Mouse (Mus musculus) gastrocnemius, postnatal 25 days (tissue): ENCODE results near the gene Cdc42. TPM values are rescaled to one million over a fixed set of nuclear protein-coding genes. Genes with fewer than 3 reads are reported as not detected.
A peak's percentile ranks its signal among the peaks of the same experiment; 100 is the strongest.

Source experiments
- DNase-seq: peaks from one replicate; pipeline ENCODE4 v3.0.0; 2022
- total RNA-seq, 2 experiments: library from RNA; stranded (reverse); gene quantifications; 1 replicate in 1 of 2; 2 replicates in 1 of 2; pipeline ENCODE4 v1.2.3; 2021

Gene Cdc42
- total RNA-seq, 2 experiments from 2014 or later, result 159 to 174 TPM

DNA sequence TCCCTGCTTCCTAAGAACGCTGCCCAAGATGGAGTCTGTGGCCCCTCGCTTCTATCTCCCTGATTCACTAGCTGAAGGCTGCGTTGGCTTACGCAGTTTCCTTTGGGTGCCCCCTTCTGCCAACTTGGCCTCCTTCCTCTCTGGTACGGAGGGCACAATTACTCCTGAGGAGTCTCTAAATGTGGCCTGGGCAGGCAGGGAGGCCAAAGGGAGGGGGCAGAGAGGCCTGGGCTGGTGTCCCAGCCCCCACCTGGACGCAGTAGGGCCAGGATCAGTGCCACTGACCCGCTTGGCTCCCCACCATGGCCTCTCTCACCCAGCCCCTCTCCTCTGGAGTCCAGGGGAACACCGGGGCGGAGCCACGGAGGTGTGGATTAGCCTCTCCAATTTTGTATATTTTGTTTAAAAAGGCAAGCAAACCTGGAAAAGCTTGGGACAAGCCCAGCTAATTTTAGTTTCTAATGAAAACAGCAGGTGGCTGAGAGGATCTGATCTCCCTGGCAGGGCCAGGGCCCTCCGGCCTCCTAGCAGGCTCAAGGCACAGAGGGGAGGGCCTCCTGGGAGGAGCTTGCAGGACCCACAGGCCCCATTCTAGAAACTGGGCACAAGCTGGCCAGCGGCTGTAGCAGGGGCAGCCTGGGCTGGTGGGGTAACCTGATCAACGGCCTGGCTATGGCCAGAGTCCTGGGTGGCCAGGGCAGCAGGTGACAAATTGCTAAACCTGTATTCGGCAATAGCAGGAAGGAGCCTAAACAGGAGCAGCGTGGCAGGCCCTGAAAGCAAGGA is 71.5 kb downstream of the Cdc42 start:
- DNase-seq, result peak; percentile 66

DNA sequence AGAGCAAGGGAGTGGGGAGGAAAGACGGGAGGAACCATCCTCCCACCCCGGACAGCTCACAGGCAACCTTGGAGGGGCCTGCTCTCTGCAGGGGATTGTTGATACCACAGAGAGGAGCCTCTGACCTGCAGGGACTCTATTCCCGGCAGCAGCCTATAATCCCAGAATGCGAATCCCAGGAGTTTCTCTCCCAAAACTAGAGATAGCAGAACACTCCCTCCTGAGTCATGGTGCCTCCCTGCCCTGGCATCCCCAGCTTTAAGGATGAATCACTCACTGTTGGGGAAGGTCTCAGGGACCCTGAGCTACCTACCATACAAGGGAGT is 74.2 kb downstream of the Cdc42 start:
- DNase-seq, result no peak

DNA sequence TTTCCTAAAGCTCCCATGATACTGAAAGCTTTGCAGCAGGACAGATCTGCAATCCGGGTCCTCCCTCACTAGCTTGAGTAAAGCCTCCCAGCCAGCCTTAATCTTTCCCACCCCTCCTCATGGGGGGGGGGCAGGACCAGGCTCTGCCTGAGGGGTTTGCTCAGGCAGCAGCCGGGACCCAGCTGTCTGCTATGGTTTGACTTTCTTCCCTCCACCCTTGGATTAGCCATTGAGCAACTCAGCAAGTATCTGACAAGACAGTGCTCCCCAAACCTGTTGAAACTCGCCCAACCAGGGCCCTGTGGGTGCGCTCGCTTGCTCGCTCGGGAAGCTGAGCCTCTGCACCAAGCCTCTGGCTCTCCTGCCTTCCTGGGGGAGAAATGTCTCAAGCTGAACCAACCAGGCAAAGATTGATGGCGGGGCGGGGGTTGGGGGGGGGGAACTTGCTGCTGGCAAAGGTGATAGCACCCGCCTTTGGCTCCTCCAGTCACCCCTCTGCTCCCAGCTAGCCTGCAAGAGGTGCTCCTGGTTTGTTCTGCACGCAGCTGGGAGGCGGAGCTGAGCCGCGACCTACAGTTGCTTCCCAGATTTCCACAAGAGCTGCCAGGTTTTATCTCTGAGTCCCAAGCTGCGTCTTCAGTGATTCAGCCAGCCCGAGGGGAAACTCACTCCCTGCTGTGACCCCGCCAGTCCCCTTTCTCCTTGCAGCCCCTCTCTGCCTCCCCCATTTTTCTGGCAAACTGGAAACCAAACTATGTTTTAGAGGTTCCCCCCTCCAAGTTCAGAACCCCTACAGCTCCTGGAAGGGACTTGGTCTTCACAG is 74.7 kb downstream of the Cdc42 start:
- DNase-seq, result no peak

DNA sequence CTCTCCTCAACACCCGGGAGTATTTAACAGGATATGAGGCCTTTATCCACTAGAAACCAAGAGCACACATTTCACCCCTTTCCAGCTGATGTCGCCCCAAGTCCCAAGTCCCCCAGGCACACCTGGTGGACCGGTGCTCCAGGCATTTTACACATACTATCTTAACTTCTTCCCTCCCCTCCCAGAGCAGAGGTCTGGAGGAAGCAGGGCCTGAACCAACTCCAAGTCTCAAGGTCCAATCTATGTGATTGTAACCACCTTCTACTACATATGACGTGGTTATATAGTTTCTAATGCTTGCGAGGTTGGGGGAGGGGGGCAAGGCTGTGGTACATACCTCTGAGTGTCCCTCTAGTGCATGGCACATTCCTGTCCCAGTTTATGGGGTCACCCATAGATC is 75.4 kb downstream of the Cdc42 start:
- no peak for DNase-seq

DNA sequence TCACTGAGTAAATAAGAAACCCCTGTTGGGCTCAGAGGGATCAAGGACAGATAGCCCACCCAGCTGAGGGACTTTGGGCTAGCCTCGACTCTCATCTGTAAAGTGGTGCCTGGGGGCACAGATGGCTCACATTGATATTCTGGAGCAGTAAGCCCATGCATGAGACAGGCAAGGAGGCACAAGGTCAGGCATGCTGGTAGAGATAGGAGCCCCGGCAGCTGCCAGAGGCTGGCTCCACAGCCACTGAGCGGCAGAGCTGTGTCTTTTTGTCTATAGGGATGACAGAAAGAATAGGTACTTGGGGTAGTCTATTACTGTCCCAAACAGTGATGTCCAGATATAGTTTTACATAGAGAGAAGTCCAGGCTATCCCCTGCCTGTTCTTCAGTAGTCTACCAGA is 76.2 kb downstream of the Cdc42 start:
- DNase-seq, result no peak

DNA sequence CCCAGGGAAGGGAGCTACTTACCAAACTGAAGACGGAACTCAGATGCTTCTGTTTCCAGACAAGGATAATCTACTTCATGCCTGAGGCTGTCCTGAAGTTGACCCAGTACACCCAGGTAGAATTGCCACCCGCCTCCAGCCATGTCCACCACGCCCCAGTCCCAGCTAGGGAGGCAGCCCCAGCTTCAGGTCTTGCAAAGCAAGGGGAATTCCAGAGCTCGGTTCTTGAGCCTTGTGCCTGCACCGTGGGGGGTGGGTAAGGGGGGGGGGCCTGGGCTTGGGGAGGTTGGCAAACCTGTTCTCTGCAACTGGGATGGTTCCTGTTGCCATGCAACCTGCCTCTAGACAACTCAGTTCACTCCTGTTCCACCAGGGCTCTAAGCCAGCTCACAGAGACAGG is 78.2 kb downstream of the Cdc42 start:
- DNase-seq, result no peak

DNA sequence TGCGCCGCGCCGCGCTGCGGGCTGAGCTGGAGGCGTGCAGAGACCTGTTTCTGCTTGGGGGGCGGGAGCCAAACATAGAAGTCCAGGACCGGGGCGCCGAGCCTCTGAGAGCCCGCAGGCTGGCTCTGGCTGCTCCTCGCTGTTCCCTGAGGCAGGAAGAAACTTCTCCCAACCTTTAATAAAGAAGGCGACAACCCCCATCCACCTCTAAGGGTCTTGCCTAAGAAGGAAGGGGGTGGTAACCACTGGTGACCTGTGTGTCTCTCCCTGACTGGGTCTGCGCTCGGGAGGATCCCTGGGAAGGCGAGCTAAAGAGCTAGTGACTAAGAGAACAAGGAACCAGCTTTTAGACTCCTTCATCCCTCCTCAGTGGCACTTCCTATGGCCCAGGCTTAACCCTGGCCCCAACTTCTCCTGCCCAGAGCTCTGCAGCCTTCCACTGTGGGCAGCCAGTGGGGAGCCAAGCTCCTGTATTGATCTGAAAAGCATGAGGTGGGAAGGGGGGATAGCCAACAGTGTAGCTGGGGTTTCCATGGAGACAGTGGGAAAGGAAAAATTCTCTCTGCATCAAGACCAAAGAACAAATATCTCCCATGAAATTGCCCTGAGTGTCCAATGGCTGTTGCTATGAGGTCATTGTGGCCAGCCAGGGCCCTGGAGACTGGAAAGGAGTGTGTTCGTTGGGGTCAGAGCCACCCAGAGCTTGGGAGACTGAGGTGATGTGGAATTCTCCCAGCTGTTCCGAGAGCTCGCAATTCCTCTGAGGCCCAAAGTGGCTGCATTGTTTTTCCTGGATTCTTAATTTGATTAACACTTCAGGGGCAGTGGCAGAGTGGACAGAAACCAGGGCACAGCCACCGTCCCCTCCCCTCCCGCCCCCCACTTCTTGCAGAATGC is 79.1 kb downstream of the Cdc42 start:
- DNase-seq, result no peak

DNA sequence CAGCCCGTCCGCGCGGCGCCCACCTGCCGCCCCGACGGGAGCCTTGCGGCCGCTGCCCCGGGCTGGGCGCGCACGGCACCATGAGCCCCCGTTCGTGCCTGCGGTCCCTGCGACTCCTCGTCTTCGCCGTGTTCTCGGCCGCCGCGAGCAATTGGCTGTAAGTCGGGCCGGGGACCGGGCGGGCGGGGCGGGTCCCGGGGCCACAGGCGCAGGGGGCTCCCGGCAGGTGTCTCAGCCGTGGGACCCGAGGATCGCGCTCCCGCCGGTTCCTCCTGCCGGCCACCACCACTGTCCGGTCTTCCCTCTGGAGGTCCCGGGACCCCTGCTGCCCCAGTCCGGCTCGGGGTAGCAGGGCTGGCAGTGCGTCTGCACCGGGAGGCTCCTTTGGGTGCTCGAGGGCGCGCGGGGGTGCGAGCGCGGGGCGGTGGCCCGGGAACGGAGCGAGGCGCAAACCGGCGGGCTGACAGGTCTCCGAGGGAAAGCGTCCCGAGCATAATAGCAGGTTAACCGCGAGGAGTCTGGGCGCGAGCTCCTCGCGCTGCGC is 79.8 kb downstream of the Cdc42 start:
- DNase-seq, result no peak

DNA sequence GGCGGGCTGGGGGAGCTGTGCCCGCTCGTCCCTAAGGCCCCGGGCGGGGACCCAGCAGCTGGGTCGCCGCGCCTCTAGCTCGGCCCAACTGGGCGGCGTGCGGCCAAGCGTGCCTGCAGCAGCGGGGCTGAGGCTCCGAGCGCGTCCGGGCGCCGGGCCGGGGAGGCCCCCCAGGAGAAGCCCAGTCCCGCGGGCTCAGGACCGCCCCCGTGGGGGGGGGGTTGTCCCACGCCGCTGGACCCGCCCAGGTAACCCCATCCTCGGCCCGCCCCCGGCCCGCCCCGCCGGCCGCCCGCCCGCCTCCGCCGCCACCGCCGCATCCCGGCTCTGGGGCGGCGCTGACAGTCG is 80.4 kb downstream of the Cdc42 start, which contains the start of gene Wnt4:
TSS of gene Wnt4 (plus strand) at position 324 of the 348 bp plus-strand sequence.
- peak; percentile 78 for DNase-seq

DNA sequence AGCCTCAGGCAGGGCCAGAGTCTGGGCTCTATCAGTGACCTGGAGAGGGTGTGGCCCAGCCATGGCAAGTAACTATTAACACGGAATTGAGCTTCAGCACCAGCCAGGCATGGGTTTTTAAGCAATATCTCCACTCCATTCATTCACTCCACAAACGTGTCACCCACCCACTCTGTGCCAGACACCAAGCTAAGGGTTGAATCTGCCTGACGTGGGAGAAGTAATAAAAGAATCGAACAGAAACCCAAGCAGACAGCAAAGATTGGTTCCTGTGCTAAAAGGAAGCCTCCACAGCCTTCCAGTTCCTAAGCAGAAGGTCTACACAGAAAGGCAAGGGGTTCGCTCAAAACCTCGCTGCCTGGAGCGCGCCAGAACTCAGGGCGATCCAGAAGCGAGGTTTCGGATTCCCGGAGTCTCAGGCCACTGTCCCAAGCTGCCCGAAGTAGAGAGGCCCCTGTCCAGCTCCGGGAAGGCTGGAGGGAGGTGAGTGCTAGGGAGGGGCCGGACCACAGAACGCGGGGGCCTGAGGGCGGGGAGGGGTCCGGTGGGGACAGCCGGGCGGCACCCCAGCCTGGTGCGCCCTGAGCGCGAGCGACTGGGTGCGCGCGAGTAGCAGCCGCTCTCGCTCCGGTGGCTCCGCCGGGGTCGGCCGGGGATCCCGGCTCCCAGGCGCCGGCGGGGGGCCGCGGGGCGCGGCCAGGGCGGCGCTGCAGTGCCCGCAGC is 80.9 kb downstream of the Cdc42 start:
- DNase-seq, result peak; percentile 44

DNA sequence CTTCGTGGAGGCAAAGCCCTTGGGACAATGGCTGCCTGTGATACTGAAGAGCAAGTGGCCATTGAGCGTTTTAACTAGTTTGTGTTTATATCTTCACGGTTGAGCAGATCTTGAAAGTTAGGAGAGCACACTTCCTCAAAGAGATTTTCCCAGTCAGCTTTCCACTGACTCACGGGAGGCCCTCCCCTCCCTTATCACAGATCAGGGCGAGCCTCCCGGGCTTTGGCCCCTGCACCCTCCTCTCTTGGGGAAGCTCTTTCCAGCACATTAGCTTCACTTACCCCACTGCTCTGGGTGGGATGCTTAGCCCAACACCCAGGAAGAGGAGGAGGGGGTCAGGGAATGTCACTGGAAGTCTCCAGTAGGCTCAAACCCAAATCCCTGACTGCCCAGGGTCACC is 83.2 kb downstream of the Cdc42 start:
- DNase-seq, result no peak

DNA sequence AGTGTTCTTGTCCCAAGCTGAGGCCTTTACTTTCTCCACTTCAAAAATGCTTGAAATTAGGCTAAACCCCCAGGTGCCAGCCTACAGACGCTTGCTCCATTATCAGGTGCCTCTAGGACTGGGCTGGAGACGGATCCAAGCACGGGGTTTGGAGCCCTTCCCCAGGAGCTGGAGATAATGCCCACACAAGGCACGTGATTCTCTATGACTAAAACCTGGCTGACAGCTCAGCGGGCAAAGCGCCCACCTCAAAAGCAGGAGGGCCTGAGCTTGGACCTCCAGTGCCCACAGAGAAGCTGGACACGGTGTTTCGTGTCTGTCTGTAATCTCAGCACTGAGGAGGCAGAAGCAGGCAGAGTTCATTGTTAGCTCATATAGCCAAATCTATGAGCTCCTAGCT is 85.7 kb downstream of the Cdc42 start:
- no peak for DNase-seq

Other genes starting within 250 kb of the Cdc42 start
- gene Wnt4, start 80.2 kb downstream of the Cdc42 start, total RNA-seq, result 10 to 100 TPM in 1 of 2 experiments, 1 to 10 TPM in 1; 6.4 to 10.0 TPM
- not detected for gene Cela3a, start 52.1 kb upstream of the Cdc42 start, total RNA-seq
- gene Cela3b, start 72.8 kb upstream of the Cdc42 start, total RNA-seq, result not detected
- not detected for gene 1700013G24Rik, start 95.6 kb upstream of the Cdc42 start, total RNA-seq
- 100 to 1,000 TPM; 105 to 107 TPM for gene Hspg2, start 111.0 kb upstream of the Cdc42 start, total RNA-seq
- not detected for gene Ldlrad2, start 216.8 kb upstream of the Cdc42 start, total RNA-seq
- gene Usp48, start 236.0 kb upstream of the Cdc42 start, total RNA-seq, result 10 to 100 TPM; 23.8 to 27.4 TPM